Mouse (Mus musculus): ENCODE results near the gene Cep162. TPM values are rescaled to one million over a fixed set of nuclear protein-coding genes. Genes with fewer than 3 reads are reported as not detected.

Gene Cep162
- polyA plus RNA-seq, 1 experiment from 2014 or later: 5.9 TPM

DNA sequence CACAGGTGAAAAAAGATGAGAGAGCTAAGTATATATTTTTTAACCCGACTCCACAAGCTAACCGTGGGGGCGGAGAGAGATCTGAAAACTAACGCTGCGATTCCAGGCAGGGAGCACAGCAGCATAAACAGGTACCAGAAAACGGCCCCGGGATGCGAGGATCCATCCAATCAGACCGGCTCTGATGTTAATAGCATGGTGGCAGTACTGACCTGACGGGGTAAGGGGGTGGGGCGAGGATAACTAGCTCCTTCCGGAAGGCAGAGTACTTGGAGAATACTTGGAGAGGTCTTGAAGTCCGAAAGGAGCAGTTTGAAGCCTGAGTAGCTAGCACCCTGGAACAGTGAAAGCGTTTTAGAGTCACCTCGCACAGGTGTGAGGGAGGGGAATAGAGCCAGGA lies 110.2 kb downstream of the Cep162 start:
- Histone ChIP-seq H3K27ac (ENCODE audit: low read depth, low read length) (no peak overlapping the region), H3K4me1 (ENCODE audit: control insufficient read depth, insufficient read depth, low read depth, low read length) (peaks cover 7% of the 10 kb centered on the region; the same call in 1 of the 2 replicates), H3K4me2 (ENCODE audit: low read length) (peak overlapping the region; percentile 88), H3K9ac (ENCODE audit: low read depth, low read length) (peak overlapping the region; percentile 60; the same call in 1 of the 2 replicates), H3K27me3 (replicated peaks; ENCODE audit: control insufficient read depth, insufficient read depth, low read length) (peaks cover 9% of the 10 kb centered on the region), H3K4me3 (ENCODE audit: low read length) (peak overlapping the region; percentile 48), H3K36me3 (ENCODE audit: control insufficient read depth, insufficient read depth, low read length) (no peaks in the 10 kb centered on the region), H3K9me3 (ENCODE audit: control insufficient read depth, low read length) (no peaks in the 10 kb centered on the region)
- ATAC-seq: 0 out of 2 replicates have a peak, but pooled peaks have one; percentile 28
- 2% methylated on average over 15 of the region's 15 CpGs for WGBS

DNA sequence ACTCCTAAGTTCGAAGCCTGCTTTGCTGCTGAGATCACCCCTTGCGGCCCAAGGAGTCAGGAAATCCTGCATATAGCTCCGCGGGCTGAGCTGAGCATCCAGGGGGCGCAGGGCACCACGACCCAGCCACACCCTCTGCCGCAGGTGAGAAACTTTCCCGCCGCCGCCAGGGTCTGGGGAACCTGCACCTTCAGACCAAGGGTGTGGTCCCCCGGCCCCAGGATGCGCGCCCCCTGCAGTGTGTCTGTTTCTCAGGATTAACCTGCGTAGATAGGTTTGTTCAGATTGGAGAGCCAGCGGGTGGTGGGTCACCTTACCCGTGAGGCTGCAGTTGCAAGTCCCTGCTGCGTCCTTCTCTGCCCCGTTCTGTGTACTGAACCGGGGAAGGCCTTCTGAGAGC lies 110.8 kb downstream of the Cep162 start:
- H3K4me2 ChIP-seq (ENCODE audit: low read length): peak overlapping the region; percentile 88
- H3K9ac ChIP-seq (ENCODE audit: low read depth, low read length): peak overlapping the region; percentile 60
- peak; percentile 50 for ATAC-seq
- H3K27ac ChIP-seq (ENCODE audit: low read depth, low read length): no peak overlapping the region
- no peaks in the 10 kb centered on the region for H3K36me3 ChIP-seq (ENCODE audit: control insufficient read depth, insufficient read depth, low read length)
- peaks cover 7% of the 10 kb centered on the region; the same call in 1 of the 2 replicates for H3K4me1 ChIP-seq (ENCODE audit: control insufficient read depth, insufficient read depth, low read depth, low read length)
- WGBS: 0% methylated on average over 19 of the region's 19 CpGs
- peak overlapping the region; percentile 48 for H3K4me3 ChIP-seq (ENCODE audit: low read length)
- peaks cover 9% of the 10 kb centered on the region for H3K27me3 ChIP-seq (replicated peaks; ENCODE audit: control insufficient read depth, insufficient read depth, low read length)
- no peaks in the 10 kb centered on the region for H3K9me3 ChIP-seq (ENCODE audit: control insufficient read depth, low read length)

DNA sequence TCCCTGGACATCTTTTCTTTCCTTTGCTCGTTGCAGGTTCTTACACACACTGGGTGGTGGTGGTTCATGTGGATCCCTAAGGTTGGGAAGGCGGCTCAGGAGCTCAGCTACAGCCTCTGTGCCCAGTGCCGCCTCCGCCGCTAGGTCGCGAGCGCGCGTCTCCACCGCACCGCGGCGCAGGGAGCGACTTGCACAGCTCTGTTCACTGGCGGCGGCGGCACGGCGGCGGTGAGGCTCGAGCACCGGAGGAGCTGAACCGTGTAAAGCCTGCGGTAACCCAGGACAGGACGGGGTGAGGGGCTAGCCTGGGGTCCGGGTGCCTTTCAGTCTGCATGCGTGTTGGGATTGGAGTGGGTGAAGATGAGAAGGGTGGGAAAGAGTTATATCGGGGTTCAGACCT lies 111.2 kb downstream of the Cep162 start, which contains the start of gene Mrap2:
Gene Mrap2 (plus strand): TSS at position 201 of the 400 bp plus-strand sequence.
- ATAC-seq: peak; percentile 95
- 3% methylated on average over 29 of the region's 29 CpGs for WGBS
- Histone ChIP-seq H3K36me3 (ENCODE audit: control insufficient read depth, insufficient read depth, low read length) (no peaks in the 10 kb centered on the region), H3K4me1 (ENCODE audit: control insufficient read depth, insufficient read depth, low read depth, low read length) (peaks cover 7% of the 10 kb centered on the region; the same call in 1 of the 2 replicates), H3K9ac (ENCODE audit: low read depth, low read length) (peak within 1 kb of the TSS; percentile 60), H3K4me2 (ENCODE audit: low read length) (peak within 1 kb of the TSS; percentile 88), H3K27me3 (replicated peaks; ENCODE audit: control insufficient read depth, insufficient read depth, low read length) (peaks cover 9% of the 10 kb centered on the region), H3K4me3 (ENCODE audit: low read length) (peak within 1 kb of the TSS; percentile 48), H3K9me3 (ENCODE audit: control insufficient read depth, low read length) (no peaks in the 10 kb centered on the region), H3K27ac (ENCODE audit: low read depth, low read length) (0 out of 2 replicates have a peak within 1 kb of the TSS, but pooled peaks have one; percentile 34)

DNA sequence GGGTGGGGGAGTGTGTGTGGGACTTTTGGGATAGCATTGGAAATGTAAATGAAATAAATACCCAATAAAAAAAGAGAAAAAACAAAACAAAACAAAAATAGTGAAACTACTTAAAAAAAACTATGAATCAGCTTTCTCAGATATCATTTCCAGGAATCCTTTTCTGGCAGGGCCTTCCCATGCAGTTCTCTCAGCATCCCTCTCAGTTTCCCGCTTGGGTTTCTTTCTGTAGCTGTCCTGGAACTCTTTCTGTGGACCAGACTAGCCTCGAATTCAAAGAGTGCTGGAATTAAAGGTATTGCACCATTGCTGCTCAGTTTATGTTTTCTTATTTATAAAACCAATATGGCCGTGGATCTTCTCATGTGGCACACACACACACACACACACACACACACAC lies 112.3 kb downstream of the Cep162 start:
- H3K27me3 ChIP-seq (replicated peaks; ENCODE audit: control insufficient read depth, insufficient read depth, low read length): peaks cover 9% of the 10 kb centered on the region
- H3K4me2 ChIP-seq (ENCODE audit: low read length): no peak overlapping the region
- 79% methylated on average over 3 of the region's 3 CpGs for WGBS
- H3K9ac ChIP-seq (ENCODE audit: low read depth, low read length): no peak overlapping the region
- ATAC-seq: no peak
- no peak overlapping the region for H3K4me3 ChIP-seq (ENCODE audit: low read length)
- H3K36me3 ChIP-seq (ENCODE audit: control insufficient read depth, insufficient read depth, low read length): no peaks in the 10 kb centered on the region
- no peaks in the 10 kb centered on the region for H3K9me3 ChIP-seq (ENCODE audit: control insufficient read depth, low read length)
- H3K27ac ChIP-seq (ENCODE audit: low read depth, low read length): no peak overlapping the region
- H3K4me1 ChIP-seq (ENCODE audit: control insufficient read depth, insufficient read depth, low read depth, low read length): peaks cover 7% of the 10 kb centered on the region; the same call in 1 of the 2 replicates

Other genes with a start within 250 kb of the Cep162 start
- gene Ripply2, start 240.0 kb downstream of the Cep162 start, polyA plus RNA-seq (2015; fragmentation: Nextera tagmentation; extraction: Ambion mirVana): 7.8 and 9.5 TPM in 2 replicates
- 55.2 and 56.6 TPM in 2 replicates for gene Cyb5r4, start 233.5 kb downstream of the Cep162 start, polyA plus RNA-seq (2015; fragmentation: Nextera tagmentation; extraction: Ambion mirVana)
- 5.1 and 6.7 TPM in 2 replicates for gene Mrap2, start 111.2 kb downstream of the Cep162 start, polyA plus RNA-seq (2015; fragmentation: Nextera tagmentation; extraction: Ambion mirVana)